Mouse (Mus musculus) megakaryocyte-erythroid progenitor cell, adult 5-6 weeks (primary cell): Measurements from ENCODE around the gene Stbd1. TPM values are rescaled to one million over a fixed set of nuclear protein-coding genes. Genes with fewer than 3 reads are reported as not detected.

Source experiments
- ATAC-seq: replicated peaks from 2 replicates; pipeline ENCODE4 v1.8.0; 2016; ENCODE audit warnings: mild to moderate bottlenecking, inconsistent platforms; ENCODE audit not compliant: severe bottlenecking, poor library complexity, low FRiP score, low TSS enrichment
- total RNA-seq, 2 experiments: library from RNA; stranded (forward) in 1 of 2; stranded (reverse) in 1 of 2; fragments of 200-1000, 215-1000 nt in 1 of 2; fragments of >200 nt in 1 of 2; fragmentation: Nextera tagmentation in 1 of 2; gene quantifications; 2 replicates each; pipeline ENCODE4 v1.2.3; 2014 to 2017

Gene Stbd1
- 0.42 TPM in 1 of 2 replicates, not detected in the other for total RNA-seq (2014; fragmentation: Nextera tagmentation)
- total RNA-seq (2017) = 0.72 TPM in 1 of 2 replicates, not detected in the other

GRCm38 (mm10) chr5:92602691-92603690 lies at the start of gene Stbd1:
Gene Stbd1, plus strand, starts transcription at chr5:92603041.
- peak; percentile 76 for ATAC-seq

DNA sequence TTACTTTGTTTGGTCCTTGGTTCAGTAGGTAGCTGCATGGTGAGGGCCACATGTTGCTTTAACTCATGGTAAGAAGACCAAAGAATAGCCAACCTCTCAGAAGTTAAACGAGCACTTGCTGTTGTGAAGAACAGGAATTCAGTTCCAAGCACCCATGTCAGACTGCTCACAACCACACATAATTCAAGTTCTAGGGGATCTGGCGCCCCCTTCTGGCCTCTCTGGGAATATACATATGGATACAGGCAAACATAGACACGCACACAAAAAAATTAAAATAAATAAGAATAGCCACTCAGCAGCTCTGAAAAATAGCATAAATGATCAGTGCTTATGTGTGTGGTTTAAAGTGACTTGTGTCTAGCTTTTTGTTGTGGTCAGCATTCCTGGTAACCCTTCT lies 48.9 kb upstream of the Stbd1 start:
- no peak for ATAC-seq

- no peak for ATAC-seq
Observed at GRCm38 (mm10) chr5:92554443-92554842, 48.4 kb upstream of the Stbd1 start.

- ATAC-seq = no peak
Observed at GRCm38 (mm10) chr5:92554891-92555511, 47.8 kb upstream of the Stbd1 start, which contains the start of gene Fam47e. Gene Fam47e, plus strand, starts transcription at chr5:92555069.

GRCm38 (mm10) chr5:92555905-92556304 lies 46.9 kb upstream of the Stbd1 start:
- ATAC-seq = no peak

DNA sequence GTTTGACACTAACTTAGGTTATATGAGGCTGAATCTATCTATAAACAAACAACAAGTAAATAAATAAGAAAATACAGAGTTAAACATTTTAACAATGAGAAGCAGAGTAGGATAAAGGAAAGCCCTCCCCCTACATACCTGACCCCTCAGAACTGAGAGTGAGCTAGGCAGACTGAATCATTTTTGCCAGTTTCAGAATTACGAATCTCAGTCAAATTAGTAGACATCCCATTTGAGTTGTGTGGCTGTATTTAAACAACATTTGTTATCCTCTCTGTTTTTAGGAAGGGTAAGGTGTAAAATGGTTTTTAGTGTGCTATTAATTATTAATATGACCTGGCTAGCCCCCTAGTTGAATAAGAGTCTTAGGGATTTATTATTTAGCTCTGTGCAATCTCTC lies 45.3 kb upstream of the Stbd1 start:
- ATAC-seq = no peak

- ATAC-seq = no peak
Observed at GRCm38 (mm10) chr5:92560201-92560600, 42.6 kb upstream of the Stbd1 start.

DNA sequence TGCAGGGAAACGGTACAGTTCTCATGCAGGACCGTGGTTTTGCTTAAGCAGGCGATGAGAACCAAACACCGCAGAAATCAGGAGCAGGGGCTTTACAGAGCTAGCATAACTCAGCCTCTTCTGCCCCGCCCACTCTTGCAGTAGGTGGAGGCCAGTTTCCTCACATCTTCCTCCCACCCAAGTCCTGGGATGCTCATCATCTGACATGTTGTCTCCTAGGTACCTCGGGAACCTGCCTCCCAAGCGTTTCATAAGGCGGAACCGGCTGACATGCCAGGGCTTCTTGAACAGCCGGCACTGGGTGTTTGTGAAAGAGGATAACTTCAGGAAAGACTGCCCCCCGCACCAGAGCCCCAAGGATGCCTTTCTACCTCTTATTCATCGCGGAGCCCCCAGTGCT lies 40.8 kb upstream of the Stbd1 start:
- ATAC-seq = no peak

- ATAC-seq = no peak
Observed at GRCm38 (mm10) chr5:92571232-92571631, 31.6 kb upstream of the Stbd1 start.

DNA sequence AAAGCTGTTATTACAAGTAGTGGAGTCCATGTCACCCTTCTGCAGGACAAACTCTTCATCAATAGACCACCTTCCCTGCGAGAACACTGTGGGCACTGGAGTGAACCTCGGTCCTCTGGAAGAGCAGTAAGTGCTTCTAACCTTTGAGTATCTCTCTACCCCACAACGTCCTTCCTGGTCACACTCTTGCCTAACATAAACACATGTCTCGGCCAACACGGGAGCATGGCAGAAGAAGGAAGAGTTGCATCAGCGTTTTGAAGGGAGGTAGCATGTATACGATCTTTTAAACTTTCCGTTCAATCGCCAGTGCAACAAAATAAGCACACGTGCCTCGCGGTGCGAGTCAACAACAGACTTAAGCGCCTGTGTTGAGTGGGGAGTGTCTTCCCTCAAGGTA lies 23.3 kb upstream of the Stbd1 start:
- no peak for ATAC-seq

DNA sequence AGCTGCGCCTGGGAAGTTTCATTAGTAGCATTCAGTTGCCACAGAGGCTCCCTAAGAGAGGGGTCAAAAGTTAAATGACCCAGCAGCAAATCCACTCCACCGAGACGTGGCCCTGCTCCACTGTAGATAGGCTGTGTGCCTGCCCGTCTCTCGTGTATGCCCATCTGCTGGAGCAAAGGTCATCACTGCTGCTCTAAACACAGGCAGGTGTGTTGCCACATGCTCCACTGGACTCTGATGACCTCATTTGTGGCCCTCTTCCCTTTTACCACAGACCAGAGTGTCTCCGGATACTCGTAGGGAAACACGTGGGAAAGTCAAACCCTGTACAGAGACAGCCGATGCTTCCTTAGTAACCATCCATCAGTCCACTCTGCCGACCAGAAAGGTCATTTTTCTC lies 16.9 kb upstream of the Stbd1 start:
- ATAC-seq = no peak

GRCm38 (mm10) chr5:92595026-92595425 lies 7.8 kb upstream of the Stbd1 start:
- ATAC-seq = no peak

GRCm38 (mm10) chr5:92596865-92597264 lies 6.0 kb upstream of the Stbd1 start:
- ATAC-seq = no peak

GRCm38 (mm10) chr5:92599030-92599429 lies 3.8 kb upstream of the Stbd1 start:
- ATAC-seq = no peak

DNA sequence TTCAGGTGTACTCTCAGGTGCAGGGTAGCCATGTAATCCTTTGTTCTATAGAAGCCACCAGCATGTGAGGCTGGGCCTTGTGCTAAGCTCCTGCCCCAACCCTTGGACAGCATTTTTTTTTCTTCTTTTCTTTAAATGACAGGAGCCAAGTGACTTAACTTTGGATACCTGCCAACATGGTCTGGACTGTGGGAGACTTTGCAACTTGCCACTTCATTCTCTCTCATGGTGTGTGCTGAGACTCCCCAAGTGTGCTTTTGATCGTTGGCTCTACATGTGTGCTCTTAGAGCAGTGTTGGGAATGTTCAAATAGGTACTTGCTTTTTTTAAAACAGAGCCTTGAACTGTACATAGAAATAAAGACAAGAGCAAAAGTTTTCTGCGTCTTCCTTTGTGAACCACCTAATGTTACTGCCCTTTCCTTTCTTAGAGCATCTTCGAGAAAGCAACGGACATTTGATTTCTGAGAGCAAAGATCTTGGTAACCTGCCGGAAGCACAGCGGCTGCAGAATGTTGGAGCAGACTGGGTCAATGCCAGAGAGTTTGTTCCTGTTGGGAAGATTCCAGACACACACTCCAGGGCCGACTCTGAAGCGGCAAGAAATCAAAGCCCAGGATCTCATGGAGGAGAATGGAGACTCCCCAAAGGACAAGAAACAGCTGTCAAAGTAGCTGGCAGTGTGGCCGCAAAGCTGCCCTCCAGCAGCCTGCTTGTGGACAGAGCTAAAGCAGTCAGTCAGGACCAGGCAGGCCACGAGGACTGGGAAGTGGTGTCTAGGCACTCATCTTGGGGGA lies 1.8 kb downstream of the Stbd1 start:
- no peak for ATAC-seq

DNA sequence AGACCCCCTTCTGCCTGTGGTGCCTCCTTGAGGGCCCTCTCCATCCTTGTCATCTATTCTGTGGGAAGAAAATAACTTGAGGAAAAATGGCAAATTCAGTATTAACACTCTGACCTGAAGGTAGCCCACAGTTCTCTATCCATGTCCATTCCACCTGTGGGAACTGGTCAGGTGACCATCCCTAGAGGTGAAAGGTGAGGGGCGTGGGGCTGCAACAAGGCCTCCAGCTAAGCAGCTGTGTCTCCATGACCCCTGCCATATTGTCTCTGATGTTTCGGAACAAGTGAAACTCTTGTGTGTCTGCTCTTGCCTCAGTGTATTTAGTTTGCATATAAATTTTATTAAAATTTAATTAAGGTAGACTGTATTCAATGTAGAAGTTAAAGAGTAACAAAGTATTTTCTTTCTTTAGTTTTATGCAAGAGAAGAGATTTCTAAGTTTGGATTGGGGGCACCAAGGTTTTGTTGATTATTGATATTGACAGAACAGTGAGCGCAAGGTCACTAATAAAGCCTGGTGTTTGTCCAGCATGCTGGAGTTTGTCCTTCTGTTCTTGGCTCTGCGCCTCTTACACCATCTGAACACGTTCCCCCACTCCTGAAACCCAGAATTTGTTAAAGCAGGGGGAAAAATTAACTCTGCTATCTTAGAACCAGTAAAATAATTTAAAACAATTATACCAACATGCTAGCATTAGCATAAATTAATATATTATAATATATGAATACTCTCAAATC lies 4.8 kb downstream of the Stbd1 start:
- ATAC-seq = no peak

DNA sequence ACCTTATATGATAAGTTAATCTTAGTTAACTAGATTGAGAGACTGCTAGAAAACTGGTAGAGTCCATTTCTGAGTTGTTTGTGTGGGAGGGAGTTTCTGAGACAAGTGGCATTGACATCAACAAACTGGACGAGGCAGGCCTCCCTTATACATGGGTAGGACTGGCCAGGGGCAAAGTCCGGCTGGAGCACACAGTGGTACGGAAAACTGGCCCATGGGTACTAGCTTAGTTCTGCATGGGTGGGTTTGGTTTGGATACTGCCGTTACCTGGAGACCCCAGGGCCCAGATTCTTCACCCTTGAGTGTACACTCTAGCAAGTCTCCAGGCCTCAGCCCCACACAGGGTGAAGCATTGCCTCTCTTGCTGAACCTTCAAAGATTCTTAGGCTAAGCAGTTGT lies 9.9 kb downstream of the Stbd1 start:
- no peak for ATAC-seq

DNA sequence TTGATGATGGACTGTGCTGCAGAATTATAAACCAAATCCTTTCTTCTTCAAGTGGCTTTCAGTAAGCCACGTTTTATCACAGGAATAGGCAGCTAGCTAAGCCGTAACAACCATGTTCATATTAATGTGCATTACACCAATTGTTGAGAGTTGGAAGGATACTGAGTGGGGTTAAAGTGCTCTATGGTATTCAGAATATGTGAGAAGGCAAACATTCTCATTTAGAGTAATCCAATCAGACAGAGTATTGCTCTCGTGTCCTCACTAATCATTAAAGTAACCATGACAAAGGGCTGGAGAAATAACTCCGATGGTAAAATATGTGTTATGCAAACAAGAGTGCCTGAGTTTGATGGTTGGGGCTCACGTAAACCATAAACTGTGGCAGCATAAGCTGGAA lies 19.0 kb downstream of the Stbd1 start:
- ATAC-seq = no peak

GRCm38 (mm10) chr5:92627896-92628295 lies 25.1 kb downstream of the Stbd1 start:
- ATAC-seq = no peak
